Mouse (Mus musculus): Measurements from ENCODE around the gene Gm38392. TPM values are rescaled to one million over a fixed set of nuclear protein-coding genes. Genes with fewer than 3 reads are reported as not detected.

The Gm38392 gene
- polyA plus RNA-seq, 1 experiment from 2014 or later, result not detected

GRCm38 (mm10) chr3:88207451-88208100 lies 79.4 kb downstream of the Gm38392 start:
- Histone ChIP-seq H3K9me3 (replicated peaks; ENCODE audit: control insufficient read depth, low read length) (no peaks in the 10 kb centered on the region), H3K4me2 (ENCODE audit: low read depth, low read length) (no peak overlapping the region), H3K4me3 (ENCODE audit: low read depth, low read length) (peak overlapping the region; percentile 13; the same call in 1 of the 2 replicates), H3K27me3 (ENCODE audit: control insufficient read depth, insufficient read depth, low read length) (peaks cover 86% of the 10 kb centered on the region), H3K27ac (replicated peaks; ENCODE audit: low read depth, low read length) (no peak overlapping the region), H3K4me1 (ENCODE audit: control insufficient read depth, insufficient read depth, low read length) (no peaks in the 10 kb centered on the region), H3K36me3 (replicated peaks; ENCODE audit: control insufficient read depth, insufficient read depth, low read depth, low read length) (no peaks in the 10 kb centered on the region), H3K9ac (replicated peaks; ENCODE audit: low read length) (no peak overlapping the region; the same call in 1 of the 2 replicates)
- WGBS, result 0% methylated on average over 14 of the region's 15 CpGs
- ATAC-seq (replicated peaks; ENCODE audit: insufficient number of reproducible peaks, low FRiP score, low TSS enrichment, low read depth) (no peak), DNase-seq (ENCODE audit: low spot score) (no peak)

GRCm38 (mm10) chr3:88206901-88207371 lies 80.1 kb downstream of the Gm38392 start:
- Histone ChIP-seq H3K27me3 (ENCODE audit: control insufficient read depth, insufficient read depth, low read length) (peaks cover 86% of the 10 kb centered on the region), H3K4me2 (ENCODE audit: low read depth, low read length) (no peak overlapping the region), H3K9ac (replicated peaks; ENCODE audit: low read length) (no peak overlapping the region), H3K9me3 (replicated peaks; ENCODE audit: control insufficient read depth, low read length) (no peaks in the 10 kb centered on the region), H3K36me3 (replicated peaks; ENCODE audit: control insufficient read depth, insufficient read depth, low read depth, low read length) (no peaks in the 10 kb centered on the region), H3K27ac (replicated peaks; ENCODE audit: low read depth, low read length) (no peak overlapping the region), H3K4me3 (ENCODE audit: low read depth, low read length) (no peak overlapping the region), H3K4me1 (ENCODE audit: control insufficient read depth, insufficient read depth, low read length) (no peaks in the 10 kb centered on the region)
- ATAC-seq (replicated peaks; ENCODE audit: insufficient number of reproducible peaks, low FRiP score, low TSS enrichment, low read depth), result peak; percentile 45
- under 1% methylated on average over 14 of the region's 14 CpGs for WGBS
- DNase-seq (ENCODE audit: low spot score), result no peak

- Histone ChIP-seq H3K27ac (replicated peaks; ENCODE audit: low read depth, low read length) (no peak overlapping the region), H3K4me3 (ENCODE audit: low read depth, low read length) (no peak overlapping the region), H3K4me1 (ENCODE audit: control insufficient read depth, insufficient read depth, low read length) (no peaks in the 10 kb centered on the region), H3K36me3 (replicated peaks; ENCODE audit: control insufficient read depth, insufficient read depth, low read depth, low read length) (no peaks in the 10 kb centered on the region), H3K4me2 (ENCODE audit: low read depth, low read length) (no peak overlapping the region), H3K27me3 (ENCODE audit: control insufficient read depth, insufficient read depth, low read length) (peaks cover 86% of the 10 kb centered on the region), H3K9ac (replicated peaks; ENCODE audit: low read length) (no peak overlapping the region), H3K9me3 (replicated peaks; ENCODE audit: control insufficient read depth, low read length) (no peaks in the 10 kb centered on the region)
- WGBS, result 9% methylated on average over 3 of the region's 3 CpGs
- ATAC-seq (replicated peaks; ENCODE audit: insufficient number of reproducible peaks, low FRiP score, low TSS enrichment, low read depth) (peak; percentile 7; the same call in 1 of the 2 replicates), DNase-seq (ENCODE audit: low spot score) (no peak)
These were observed 80.5 kb downstream of the Gm38392 start for GRCm38 (mm10) chr3:88206500-88206899.

- no peaks in the 10 kb centered on the region for H3K9me3 ChIP-seq (replicated peaks; ENCODE audit: control insufficient read depth, low read length)
- H3K4me1 ChIP-seq (ENCODE audit: control insufficient read depth, insufficient read depth, low read length), result no peaks in the 10 kb centered on the region; the same call in 1 of the 2 replicates
- no peak overlapping the region for H3K9ac ChIP-seq (replicated peaks; ENCODE audit: low read length)
- DNase-seq (ENCODE audit: low spot score) (peak; percentile 48), ATAC-seq (replicated peaks; ENCODE audit: insufficient number of reproducible peaks, low FRiP score, low TSS enrichment, low read depth) (peak; percentile 66; the same call in 1 of the 2 replicates)
- peaks cover 88% of the 10 kb centered on the region for H3K27me3 ChIP-seq (ENCODE audit: control insufficient read depth, insufficient read depth, low read length)
- WGBS, result 4% methylated on average over 8 of the region's 8 CpGs
- no peak overlapping the region for H3K4me2 ChIP-seq (ENCODE audit: low read depth, low read length)
- H3K4me3 ChIP-seq (ENCODE audit: low read depth, low read length), result no peak overlapping the region
- H3K36me3 ChIP-seq (replicated peaks; ENCODE audit: control insufficient read depth, insufficient read depth, low read depth, low read length), result no peaks in the 10 kb centered on the region
- no peak overlapping the region for H3K27ac ChIP-seq (replicated peaks; ENCODE audit: low read depth, low read length)
These were observed 81.2 kb downstream of the Gm38392 start for GRCm38 (mm10) chr3:88205563-88206491.

GRCm38 (mm10) chr3:88205176-88205562 lies 81.8 kb downstream of the Gm38392 start:
- Histone ChIP-seq H3K4me1 (ENCODE audit: control insufficient read depth, insufficient read depth, low read length) (no peaks in the 10 kb centered on the region; the same call in 1 of the 2 replicates), H3K27ac (replicated peaks; ENCODE audit: low read depth, low read length) (no peak overlapping the region), H3K4me3 (ENCODE audit: low read depth, low read length) (no peak overlapping the region), H3K4me2 (ENCODE audit: low read depth, low read length) (no peak overlapping the region), H3K27me3 (ENCODE audit: control insufficient read depth, insufficient read depth, low read length) (peaks cover 88% of the 10 kb centered on the region), H3K36me3 (replicated peaks; ENCODE audit: control insufficient read depth, insufficient read depth, low read depth, low read length) (no peaks in the 10 kb centered on the region), H3K9me3 (replicated peaks; ENCODE audit: control insufficient read depth, low read length) (no peaks in the 10 kb centered on the region), H3K9ac (replicated peaks; ENCODE audit: low read length) (no peak overlapping the region)
- DNase-seq (ENCODE audit: low spot score) (no peak), ATAC-seq (replicated peaks; ENCODE audit: insufficient number of reproducible peaks, low FRiP score, low TSS enrichment, low read depth) (no peak)
- 8% methylated on average over 4 of the region's 4 CpGs for WGBS

- no peak for DNase-seq (ENCODE audit: low spot score)
- Histone ChIP-seq H3K4me1 (ENCODE audit: control insufficient read depth, insufficient read depth, low read length) (no peaks in the 10 kb centered on the region; the same call in 1 of the 2 replicates), H3K36me3 (replicated peaks; ENCODE audit: control insufficient read depth, insufficient read depth, low read depth, low read length) (no peaks in the 10 kb centered on the region), H3K27ac (replicated peaks; ENCODE audit: low read depth, low read length) (no peak overlapping the region), H3K27me3 (ENCODE audit: control insufficient read depth, insufficient read depth, low read length) (peaks cover 87% of the 10 kb centered on the region), H3K9ac (replicated peaks; ENCODE audit: low read length) (no peak overlapping the region), H3K4me3 (ENCODE audit: low read depth, low read length) (no peak overlapping the region), H3K4me2 (ENCODE audit: low read depth, low read length) (no peak overlapping the region), H3K9me3 (replicated peaks; ENCODE audit: control insufficient read depth, low read length) (no peaks in the 10 kb centered on the region)
- 3% methylated on average over 1 of the region's 1 CpGs for WGBS
- no peak for ATAC-seq (replicated peaks; ENCODE audit: insufficient number of reproducible peaks, low FRiP score, low TSS enrichment, low read depth)
These were observed 82.3 kb downstream of the Gm38392 start for GRCm38 (mm10) chr3:88204751-88205150.

GRCm38 (mm10) chr3:88203999-88204700 lies 82.9 kb downstream of the Gm38392 start:
- no peaks in the 10 kb centered on the region; the same call in 1 of the 2 replicates for H3K4me1 ChIP-seq (ENCODE audit: control insufficient read depth, insufficient read depth, low read length)
- no peak for ATAC-seq (replicated peaks; ENCODE audit: insufficient number of reproducible peaks, low FRiP score, low TSS enrichment, low read depth)
- no peak overlapping the region for H3K27ac ChIP-seq (replicated peaks; ENCODE audit: low read depth, low read length)
- no peak overlapping the region for H3K4me3 ChIP-seq (ENCODE audit: low read depth, low read length)
- no peaks in the 10 kb centered on the region for H3K9me3 ChIP-seq (replicated peaks; ENCODE audit: control insufficient read depth, low read length)
- no peak overlapping the region for H3K9ac ChIP-seq (replicated peaks; ENCODE audit: low read length)
- peaks cover 87% of the 10 kb centered on the region for H3K27me3 ChIP-seq (ENCODE audit: control insufficient read depth, insufficient read depth, low read length)
- H3K36me3 ChIP-seq (replicated peaks; ENCODE audit: control insufficient read depth, insufficient read depth, low read depth, low read length), result no peaks in the 10 kb centered on the region
- no peak overlapping the region for H3K4me2 ChIP-seq (ENCODE audit: low read depth, low read length)
- 2% methylated on average over 7 of the region's 7 CpGs for WGBS
- no peak for DNase-seq (ENCODE audit: low spot score)
